Mouse (Mus musculus) forebrain, embryonic 10.5 days (tissue): Measurements from ENCODE around the gene Mapk8ip2. TPM values are rescaled to one million over a fixed set of nuclear protein-coding genes. Genes with fewer than 3 reads are reported as not detected.

Experiments used
- DNase-seq: peaks from one replicate; pipeline ENCODE4 v3.0.0-alpha.2; 2017; ENCODE audit warnings: low spot score; ENCODE audit errors: extremely low spot score
- H3K27ac ChIP-seq: fragments of 300-500 bp; sonication (generic); 2 replicates; pipeline ENCODE4 v1.5.1; 2016; ENCODE audit warnings: mild to moderate bottlenecking
- H3K27me3 ChIP-seq: fragments of 300-500 bp; sonication (generic); 2 replicates; pipeline ENCODE4 v1.6.1; 2016; ENCODE audit warnings: mild to moderate bottlenecking; ENCODE audit not compliant: poor library complexity, severe bottlenecking
- H3K36me3 ChIP-seq: fragments of 300-500 bp; sonication (generic); replicated peaks from 2 replicates; pipeline ENCODE4 v1.6.1; 2016; ENCODE audit warnings: mild to moderate bottlenecking, moderate library complexity
- H3K4me1 ChIP-seq: fragments of 300-500 bp; sonication (generic); 2 replicates; pipeline ENCODE4 v1.6.1; 2016
- H3K4me3 ChIP-seq: fragments of 300-500 bp; sonication (generic); 2 replicates; pipeline ENCODE4 v1.5.1; 2016; ENCODE audit warnings: mild to moderate bottlenecking, moderate library complexity
- H3K9me3 ChIP-seq: fragments of 300-500 bp; sonication (generic); 2 replicates; pipeline ENCODE4 v1.6.1; 2016; ENCODE audit warnings: mild to moderate bottlenecking, moderate library complexity
- WGBS: fragments of 180-500 bp; shearing (Covaris S2); methylation state at CpG from one replicate; pipeline ENCODE4 v1.1.7; 2016; 5-methylcytosine and 5-hydroxymethylcytosine counted together
- polyA plus RNA-seq: library from polyadenylated mRNA; unstranded; fragments of >200 nt; fragmentation: Nextera tagmentation; extraction: Ambion mirVana; gene quantifications from 2 replicates; pipeline ENCODE4 v1.2.1, GENCODE M21; 2016

Mapk8ip2 gene
- polyA plus RNA-seq, 1 experiment from 2014 or later = 22.4 TPM

GRCm38 (mm10) chr15:89458942-89459341 is 5.2 kb downstream of the Mapk8ip2 start:
- no peak overlapping the region for H3K27ac ChIP-seq
- DNase-seq = no peak
- WGBS = 95% methylated on average over 15 of the region's 15 CpGs
- peaks cover 67% of the 10 kb centered on the region for H3K36me3 ChIP-seq
- no peak overlapping the region for H3K4me3 ChIP-seq
- H3K4me1 ChIP-seq = peaks cover 20% of the 10 kb centered on the region
- H3K9me3 ChIP-seq = no peaks in the 10 kb centered on the region
- H3K27me3 ChIP-seq = peaks cover 31% of the 10 kb centered on the region

GRCm38 (mm10) chr15:89459821-89460220 is 6.1 kb downstream of the Mapk8ip2 start:
- Histone ChIP-seq H3K27me3 (peaks cover 23% of the 10 kb centered on the region), H3K9me3 (no peaks in the 10 kb centered on the region), H3K27ac (no peak overlapping the region), H3K4me3 (no peak overlapping the region), H3K36me3 (peaks cover 67% of the 10 kb centered on the region), H3K4me1 (peaks cover 11% of the 10 kb centered on the region)
- 86% methylated on average over 7 of the region's 7 CpGs for WGBS
- DNase-seq = no peak

GRCm38 (mm10) chr15:89460298-89460697 is 6.6 kb downstream of the Mapk8ip2 start:
- Histone ChIP-seq H3K27me3 (peaks cover 18% of the 10 kb centered on the region), H3K36me3 (peaks cover 67% of the 10 kb centered on the region), H3K4me3 (no peak overlapping the region), H3K9me3 (no peaks in the 10 kb centered on the region), H3K4me1 (peaks cover 11% of the 10 kb centered on the region), H3K27ac (no peak overlapping the region)
- DNase-seq = no peak
- 80% methylated on average over 10 of the region's 10 CpGs for WGBS

GRCm38 (mm10) chr15:89461321-89461720 is 7.6 kb downstream of the Mapk8ip2 start:
- WGBS = 86% methylated on average over 15 of the region's 15 CpGs
- peaks cover 65% of the 10 kb centered on the region for H3K36me3 ChIP-seq
- DNase-seq = no peak

GRCm38 (mm10) chr15:89462176-89462575 is 8.5 kb downstream of the Mapk8ip2 start:
- Histone ChIP-seq H3K4me1 (peaks cover 6% of the 10 kb centered on the region), H3K27ac (no peak overlapping the region), H3K9me3 (no peaks in the 10 kb centered on the region), H3K36me3 (peaks cover 56% of the 10 kb centered on the region), H3K27me3 (peaks cover 7% of the 10 kb centered on the region; the same call in 1 of the 2 replicates), H3K4me3 (no peak overlapping the region)
- no peak for DNase-seq
- 85% methylated on average over 7 of the region's 7 CpGs for WGBS

More at GRCm38 (mm10) chr15:89461321-89461720, 7.6 kb downstream of the Mapk8ip2 start:
- Histone ChIP-seq H3K4me1 (peaks cover 6% of the 10 kb centered on the region), H3K27me3 (peaks cover 11% of the 10 kb centered on the region; the same call in 1 of the 2 replicates), H3K9me3 (no peaks in the 10 kb centered on the region), H3K27ac (no peak overlapping the region), H3K4me3 (no peak overlapping the region)

GRCm38 (mm10) chr15:89463334-89464235 is 9.9 kb downstream of the Mapk8ip2 start:
- no peak for DNase-seq
- Histone ChIP-seq H3K36me3 (peaks cover 42% of the 10 kb centered on the region), H3K4me3 (no peak overlapping the region), H3K9me3 (no peaks in the 10 kb centered on the region), H3K27ac (no peak overlapping the region), H3K4me1 (peaks cover 6% of the 10 kb centered on the region), H3K27me3 (no peaks in the 10 kb centered on the region)
- 67% methylated on average over 5 of the region's 5 CpGs for WGBS

GRCm38 (mm10) chr15:89465052-89465451 is 11.3 kb downstream of the Mapk8ip2 start:
- peaks cover 6% of the 10 kb centered on the region for H3K4me1 ChIP-seq
- no peaks in the 10 kb centered on the region for H3K27me3 ChIP-seq
- H3K4me3 ChIP-seq = no peak overlapping the region
- DNase-seq = no peak
- H3K27ac ChIP-seq = no peak overlapping the region
- WGBS = 7% methylated on average over 1 of the region's 1 CpGs
- peaks cover 28% of the 10 kb centered on the region for H3K36me3 ChIP-seq
- H3K9me3 ChIP-seq = no peaks in the 10 kb centered on the region

- no peaks in the 10 kb centered on the region for H3K36me3 ChIP-seq
- peaks cover 6% of the 10 kb centered on the region for H3K4me1 ChIP-seq
- H3K9me3 ChIP-seq = no peaks in the 10 kb centered on the region
- H3K27ac ChIP-seq = no peak overlapping the region
- H3K27me3 ChIP-seq = no peaks in the 10 kb centered on the region
- no peak for DNase-seq
- no peak overlapping the region for H3K4me3 ChIP-seq
- 39% methylated on average over 2 of the region's 2 CpGs for WGBS
These were observed 14.9 kb downstream of the Mapk8ip2 start for GRCm38 (mm10) chr15:89468577-89468976.

- WGBS = 91% methylated on average over 4 of the region's 4 CpGs
- Histone ChIP-seq H3K27ac (no peak overlapping the region), H3K9me3 (no peaks in the 10 kb centered on the region), H3K27me3 (no peaks in the 10 kb centered on the region), H3K36me3 (no peaks in the 10 kb centered on the region), H3K4me1 (peaks cover 21% of the 10 kb centered on the region), H3K4me3 (no peak overlapping the region)
- no peak for DNase-seq
These were observed 17.8 kb downstream of the Mapk8ip2 start for GRCm38 (mm10) chr15:89471476-89471875.

- 92% methylated on average over 9 of the region's 9 CpGs for WGBS
- H3K4me3 ChIP-seq = no peak overlapping the region
- no peaks in the 10 kb centered on the region for H3K36me3 ChIP-seq
- no peak overlapping the region for H3K27ac ChIP-seq
- DNase-seq = no peak
- H3K27me3 ChIP-seq = peaks cover 15% of the 10 kb centered on the region
- no peaks in the 10 kb centered on the region for H3K9me3 ChIP-seq
- peaks cover 37% of the 10 kb centered on the region for H3K4me1 ChIP-seq
These were observed 19.7 kb downstream of the Mapk8ip2 start for GRCm38 (mm10) chr15:89473370-89473769.

GRCm38 (mm10) chr15:89473921-89474320 is 20.2 kb downstream of the Mapk8ip2 start:
- no peaks in the 10 kb centered on the region for H3K36me3 ChIP-seq
- WGBS = 96% methylated on average over 8 of the region's 8 CpGs
- H3K4me1 ChIP-seq = peaks cover 37% of the 10 kb centered on the region
- no peak for DNase-seq
- no peaks in the 10 kb centered on the region for H3K9me3 ChIP-seq
- peaks cover 16% of the 10 kb centered on the region for H3K27me3 ChIP-seq
- H3K4me3 ChIP-seq = no peak overlapping the region
- no peak overlapping the region for H3K27ac ChIP-seq

- DNase-seq = no peak
- Histone ChIP-seq H3K27me3 (peaks cover 16% of the 10 kb centered on the region), H3K4me1 (peaks cover 37% of the 10 kb centered on the region), H3K4me3 (peak overlapping the region; percentile 71; the same call in 1 of the 2 replicates), H3K27ac (0 out of 2 replicates have a peak overlapping the region, but pooled peaks have one; percentile 15), H3K36me3 (no peaks in the 10 kb centered on the region), H3K9me3 (no peaks in the 10 kb centered on the region)
- 93% methylated on average over 19 of the region's 19 CpGs for WGBS
These were observed 21.0 kb downstream of the Mapk8ip2 start for GRCm38 (mm10) chr15:89474596-89475292.

- WGBS = 82% methylated on average over 7 of the region's 7 CpGs
- H3K27me3 ChIP-seq = peaks cover 16% of the 10 kb centered on the region
- H3K27ac ChIP-seq = peak overlapping the region; percentile 86
- H3K36me3 ChIP-seq = no peaks in the 10 kb centered on the region
- no peaks in the 10 kb centered on the region for H3K9me3 ChIP-seq
- H3K4me1 ChIP-seq = peaks cover 37% of the 10 kb centered on the region
- H3K4me3 ChIP-seq = peak overlapping the region; percentile 71
- DNase-seq = no peak
These were observed 21.5 kb downstream of the Mapk8ip2 start for GRCm38 (mm10) chr15:89475293-89475600.
